Mouse (Mus musculus) macrophage (primary cell): Measurements from ENCODE around the gene Rab22a. TPM values are rescaled to one million over a fixed set of nuclear protein-coding genes. Genes with fewer than 3 reads are reported as not detected.

Experiments used
- H3K27ac ChIP-seq: fragments of 350-480 bp; formaldehyde crosslinking; 2 replicates; pipeline ENCODE4 v1.9.0; 2021
- H3K36me3 ChIP-seq: fragments of 350-480 bp; formaldehyde crosslinking; 2 replicates; pipeline ENCODE4 v1.9.0; 2021; ENCODE audit errors: inconsistent target
- H3K4me3 ChIP-seq: fragments of 350-480 bp; formaldehyde crosslinking; 2 replicates; pipeline ENCODE4 v1.9.0; 2021; ENCODE audit errors: inconsistent target
- H3K79me2 ChIP-seq: fragments of 350-480 bp; formaldehyde crosslinking; 2 replicates; pipeline ENCODE4 v1.9.0; 2021; ENCODE audit errors: inconsistent target
- WGBS: methylation state at CpG from one replicate; pipeline ENCODE4 v1.1.7; 2026; ENCODE audit warnings: inconsistent platforms; ENCODE audit not compliant: missing documents; 5-methylcytosine and 5-hydroxymethylcytosine counted together
- polyA plus RNA-seq: library from polyadenylated mRNA; stranded (reverse); fragments of 250-400 nt; gene quantifications from 3 replicates; pipeline ENCODE4 v1.2.4, GENCODE M21; 2018; ENCODE audit warnings: inconsistent platforms

The Rab22a gene
- polyA plus RNA-seq, 1 experiment from 2014 or later, result 22.0 TPM

DNA sequence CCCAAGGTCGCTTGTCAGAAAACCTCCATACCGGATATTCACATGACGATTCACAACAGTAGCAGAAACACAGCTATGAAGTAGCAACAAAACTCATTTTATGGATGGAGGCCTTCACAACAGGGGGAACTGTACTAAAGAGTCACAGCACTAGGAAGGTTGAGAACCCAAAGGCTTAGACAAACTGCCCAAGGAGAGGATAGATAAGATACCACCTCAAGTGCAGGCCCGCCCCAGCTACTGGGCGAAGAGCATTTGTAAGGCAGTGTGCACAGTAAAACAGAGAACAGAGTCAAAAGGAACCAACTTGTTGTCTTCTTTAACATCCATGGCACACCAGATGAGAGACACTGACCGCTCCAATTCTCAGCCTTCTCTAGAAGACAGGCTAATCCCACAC, 1.8 kb upstream of the Rab22a start:
- Histone ChIP-seq H3K27ac (no peak overlapping the region), H3K36me3 (peaks cover 5% of the 10 kb centered on the region), H3K4me3 (no peak overlapping the region), H3K79me2 (peaks cover 44% of the 10 kb centered on the region)
- WGBS, result 100% methylated on average over 6 of the region's 6 CpGs

GRCm38 (mm10) chr2:173658517-173658916, 1.0 kb upstream of the Rab22a start:
- Histone ChIP-seq H3K27ac (no peak overlapping the region), H3K79me2 (peaks cover 52% of the 10 kb centered on the region), H3K4me3 (peak overlapping the region; percentile 63), H3K36me3 (peaks cover 11% of the 10 kb centered on the region)
- WGBS, result 90% methylated on average over 4 of the region's 4 CpGs

DNA sequence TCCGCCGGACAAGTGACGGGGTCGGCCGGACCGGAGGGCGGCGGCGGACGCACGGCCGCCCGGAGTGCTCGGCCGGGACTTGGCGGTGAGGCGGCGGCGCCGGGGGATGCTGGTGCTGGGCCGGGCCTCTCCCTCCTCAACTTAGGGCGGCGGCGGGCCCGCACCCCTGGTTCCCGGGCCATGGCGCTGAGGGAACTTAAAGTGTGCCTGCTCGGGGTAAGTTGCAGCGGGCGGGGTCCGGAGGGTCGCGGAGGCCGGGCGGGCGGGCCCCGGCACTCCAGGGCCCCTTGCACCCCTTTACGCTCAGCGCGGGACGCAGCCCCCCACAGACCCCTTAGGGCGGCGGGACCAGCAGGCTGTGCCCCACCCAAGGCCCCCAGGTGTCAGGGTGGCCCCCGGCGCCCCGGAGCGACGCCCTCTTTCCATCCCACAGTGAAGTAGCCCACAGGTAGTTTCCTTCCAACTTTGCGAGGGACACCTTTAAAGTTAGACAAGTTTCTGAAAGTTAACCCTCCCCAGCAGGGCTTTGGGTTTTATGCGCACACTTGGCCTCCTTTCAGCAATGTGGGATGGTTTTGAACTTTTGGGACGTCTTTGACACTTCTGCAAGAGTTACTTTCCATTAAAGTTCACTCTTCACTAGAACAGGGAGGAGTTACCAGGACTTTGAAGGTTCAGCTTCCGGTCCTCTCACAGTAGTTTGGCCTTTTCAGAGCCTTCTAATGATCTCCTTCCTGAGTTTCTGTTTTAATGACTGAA, 545 bp downstream of the Rab22a start:
- H3K27ac ChIP-seq, result peak overlapping the region; percentile 41
- peaks cover 26% of the 10 kb centered on the region for H3K36me3 ChIP-seq
- WGBS, result under 1% methylated on average over 51 of the region's 52 CpGs
- H3K4me3 ChIP-seq, result peak overlapping the region; percentile 78
- H3K79me2 ChIP-seq, result peaks cover 68% of the 10 kb centered on the region

DNA sequence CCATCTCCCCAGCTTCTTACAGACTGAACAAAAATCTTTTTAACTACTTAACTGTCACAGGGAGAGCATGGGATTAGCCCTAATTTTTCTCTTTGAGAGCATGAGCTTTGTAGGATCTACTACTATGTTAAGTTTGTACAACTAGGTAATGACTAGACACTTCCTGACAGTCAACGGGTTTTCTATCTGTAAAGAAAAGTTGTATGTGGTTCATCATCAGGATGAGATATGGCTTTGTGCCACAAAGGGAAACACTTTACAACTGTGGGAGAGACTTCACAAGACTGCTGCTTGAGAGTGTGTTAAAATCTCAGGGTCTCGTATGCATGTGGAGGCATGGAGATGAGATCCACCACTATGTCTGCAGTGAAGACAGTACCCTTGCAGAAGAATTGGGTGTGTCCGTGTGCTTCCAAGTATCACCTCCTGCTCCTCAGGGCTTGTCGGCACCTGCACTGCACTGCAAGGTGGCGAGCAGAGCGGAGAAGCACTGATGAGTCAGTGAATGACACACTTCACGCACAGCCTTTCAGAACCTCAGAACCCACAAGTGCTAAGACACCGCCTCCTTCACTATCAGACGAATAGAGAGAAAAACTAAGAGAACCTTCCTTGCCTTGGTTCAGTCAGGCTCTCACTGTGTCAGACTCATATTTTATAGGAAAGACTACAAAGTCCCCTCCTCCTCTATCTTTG, 2.8 kb downstream of the Rab22a start:
- H3K79me2 ChIP-seq, result peaks cover 86% of the 10 kb centered on the region
- H3K36me3 ChIP-seq, result peaks cover 33% of the 10 kb centered on the region
- 94% methylated on average over 9 of the region's 9 CpGs for WGBS
- no peak overlapping the region for H3K27ac ChIP-seq
- H3K4me3 ChIP-seq, result no peak overlapping the region

DNA sequence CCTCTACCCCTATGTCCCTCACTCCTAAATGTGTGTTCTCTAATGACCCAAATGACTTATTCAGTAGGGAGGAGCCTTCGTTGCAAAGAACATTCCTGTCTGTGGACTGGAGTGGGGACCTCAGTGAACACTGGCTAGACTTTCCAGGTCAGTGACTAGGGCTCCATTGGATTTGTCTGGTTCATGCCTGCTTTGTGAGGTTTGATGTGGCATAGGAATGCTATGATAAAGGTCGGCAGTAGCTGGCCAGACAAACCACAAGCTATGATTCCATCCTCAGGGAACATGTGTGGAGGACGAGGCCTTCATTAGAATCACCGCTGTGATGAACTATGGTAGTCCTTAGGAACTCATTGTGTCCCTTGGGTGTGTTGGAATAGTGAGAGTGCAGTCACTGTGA, 5.2 kb downstream of the Rab22a start:
- H3K4me3 ChIP-seq, result no peak overlapping the region
- peaks cover 40% of the 10 kb centered on the region for H3K36me3 ChIP-seq
- 88% methylated on average over 4 of the region's 4 CpGs for WGBS
- no peak overlapping the region for H3K27ac ChIP-seq
- H3K79me2 ChIP-seq, result peaks cover 98% of the 10 kb centered on the region

DNA sequence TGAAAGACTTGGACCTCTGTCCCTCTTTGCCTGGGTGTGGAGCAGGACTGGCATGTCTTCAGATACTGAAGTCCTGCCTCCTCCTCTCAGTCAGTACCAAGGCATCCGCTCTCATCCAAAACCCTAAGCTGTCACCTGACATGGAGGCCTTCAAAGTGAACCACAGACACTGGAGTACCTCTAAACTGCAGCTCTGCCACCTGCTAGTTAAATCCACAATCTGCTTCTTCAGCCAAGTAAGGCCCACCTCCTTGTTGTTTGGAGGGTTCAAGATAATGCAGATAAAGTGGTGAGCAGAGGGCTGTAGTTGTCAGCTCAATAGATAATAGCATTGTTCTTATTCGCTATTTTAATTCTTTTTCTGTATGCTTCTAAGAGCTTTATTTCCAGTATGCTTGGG, 5.7 kb downstream of the Rab22a start:
- Histone ChIP-seq H3K4me3 (no peak overlapping the region), H3K79me2 (peaks cover 100% of the 10 kb centered on the region), H3K36me3 (peaks cover 40% of the 10 kb centered on the region), H3K27ac (no peak overlapping the region)
- 93% methylated on average over 2 of the region's 2 CpGs for WGBS

DNA sequence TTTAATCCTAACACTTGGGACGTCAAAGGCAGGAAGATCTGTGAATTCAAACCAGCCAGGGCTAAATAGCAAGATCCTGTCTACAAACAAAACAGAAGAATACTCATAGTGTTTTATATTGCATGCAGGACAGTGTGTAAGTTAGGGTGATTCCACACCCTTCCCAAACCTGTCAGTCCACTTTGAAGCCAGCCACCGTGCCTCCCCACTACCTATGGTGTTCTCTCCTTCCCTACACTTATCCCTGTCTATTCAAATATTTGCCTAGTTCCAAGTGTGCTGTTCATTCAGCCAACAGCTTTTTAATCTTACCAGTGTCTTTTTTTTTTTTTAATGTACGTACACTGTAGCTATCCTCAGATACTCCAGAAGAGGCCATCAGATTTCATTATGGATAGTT, 7.3 kb downstream of the Rab22a start:
- Histone ChIP-seq H3K27ac (no peak overlapping the region), H3K79me2 (peaks cover 100% of the 10 kb centered on the region), H3K4me3 (no peak overlapping the region), H3K36me3 (peaks cover 40% of the 10 kb centered on the region)
- WGBS, result 97% methylated on average over 3 of the region's 3 CpGs

DNA sequence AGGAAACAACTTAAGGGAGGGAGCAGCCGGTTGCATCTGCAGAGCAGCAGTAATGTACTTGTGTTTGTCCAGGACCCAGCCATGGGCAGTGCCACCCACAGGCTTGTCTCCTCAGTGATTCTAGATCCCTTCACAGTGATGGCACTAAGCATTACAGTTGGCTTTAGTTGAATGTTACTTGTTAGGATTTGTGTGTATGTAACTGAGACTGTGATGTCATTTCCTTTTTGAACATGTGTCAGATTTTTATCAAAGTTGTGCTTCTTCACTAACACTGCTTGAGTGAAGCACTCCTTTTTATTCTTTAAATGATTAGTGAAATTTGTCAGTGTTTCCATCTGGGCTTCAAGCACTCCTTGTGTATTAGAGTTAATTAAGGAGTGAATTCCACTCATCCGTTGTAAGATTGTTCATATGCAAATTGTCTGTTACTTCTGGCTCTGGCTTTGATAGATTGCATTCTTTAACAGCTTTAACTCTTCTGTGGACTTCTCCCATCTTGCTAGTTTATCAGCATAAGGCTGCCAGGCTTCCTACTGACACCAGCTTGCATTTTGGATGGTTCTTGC, 12.9 kb downstream of the Rab22a start:
- Histone ChIP-seq H3K4me3 (no peak overlapping the region), H3K27ac (no peak overlapping the region), H3K36me3 (peaks cover 31% of the 10 kb centered on the region), H3K79me2 (peaks cover 100% of the 10 kb centered on the region)
- WGBS, result 67% methylated on average over 2 of the region's 2 CpGs

- WGBS, result 94% methylated on average over 1 of the region's 1 CpGs
- H3K36me3 ChIP-seq, result peaks cover 28% of the 10 kb centered on the region
- H3K79me2 ChIP-seq, result peaks cover 100% of the 10 kb centered on the region
- H3K4me3 ChIP-seq, result no peak overlapping the region
- no peak overlapping the region for H3K27ac ChIP-seq
Measured at GRCm38 (mm10) chr2:173673469-173673868, 13.9 kb downstream of the Rab22a start.

DNA sequence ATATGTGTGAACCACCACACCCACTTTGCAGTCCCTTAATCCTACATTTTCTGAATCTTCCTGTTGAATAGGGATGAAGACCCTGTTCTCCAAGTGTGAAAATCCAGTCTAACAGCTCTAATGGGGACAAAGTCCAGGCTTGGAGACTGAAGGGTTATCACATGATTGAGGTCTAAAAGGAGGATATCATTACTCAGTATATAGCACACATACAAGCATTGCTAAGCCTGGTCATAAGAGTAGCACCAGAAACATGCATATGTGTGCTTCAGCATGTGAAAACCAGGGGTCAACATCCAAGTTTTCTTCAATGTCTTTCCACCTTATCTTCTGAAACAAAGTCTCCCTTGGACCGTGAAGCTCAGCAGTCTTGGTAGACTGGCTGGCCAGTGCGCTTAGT, 19.0 kb downstream of the Rab22a start:
- Histone ChIP-seq H3K27ac (no peak overlapping the region), H3K36me3 (peaks cover 21% of the 10 kb centered on the region; the same call in 1 of the 2 replicates), H3K4me3 (no peak overlapping the region)

DNA sequence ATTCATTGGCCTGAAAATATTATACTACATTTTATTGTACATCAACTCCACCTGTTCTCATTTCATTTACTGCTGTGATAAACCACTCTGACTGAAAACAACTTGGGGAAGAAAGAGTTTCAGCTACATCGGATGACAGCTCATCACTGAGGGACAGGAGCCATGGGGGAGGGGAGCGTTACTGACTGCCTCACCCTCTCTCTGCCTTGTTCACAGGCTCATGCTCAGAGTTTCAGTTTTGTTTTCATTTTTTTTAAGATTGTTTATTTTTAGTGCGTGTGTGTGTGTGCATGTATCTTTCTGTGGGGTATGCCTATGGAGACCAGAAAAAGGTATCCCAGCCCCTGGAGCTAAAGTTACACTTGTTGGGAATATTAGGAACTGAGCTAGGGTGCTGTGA, 19.7 kb downstream of the Rab22a start:
- Histone ChIP-seq H3K4me3 (no peak overlapping the region), H3K79me2 (peaks cover 98% of the 10 kb centered on the region), H3K27ac (no peak overlapping the region), H3K36me3 (peaks cover 15% of the 10 kb centered on the region; the same call in 1 of the 2 replicates)
- 39% methylated on average over 3 of the region's 3 CpGs for WGBS

More for the DNA sequence above, 19.0 kb downstream of the Rab22a start:
- H3K79me2 ChIP-seq, result peaks cover 98% of the 10 kb centered on the region
- WGBS, result 91% methylated on average over 2 of the region's 2 CpGs

DNA sequence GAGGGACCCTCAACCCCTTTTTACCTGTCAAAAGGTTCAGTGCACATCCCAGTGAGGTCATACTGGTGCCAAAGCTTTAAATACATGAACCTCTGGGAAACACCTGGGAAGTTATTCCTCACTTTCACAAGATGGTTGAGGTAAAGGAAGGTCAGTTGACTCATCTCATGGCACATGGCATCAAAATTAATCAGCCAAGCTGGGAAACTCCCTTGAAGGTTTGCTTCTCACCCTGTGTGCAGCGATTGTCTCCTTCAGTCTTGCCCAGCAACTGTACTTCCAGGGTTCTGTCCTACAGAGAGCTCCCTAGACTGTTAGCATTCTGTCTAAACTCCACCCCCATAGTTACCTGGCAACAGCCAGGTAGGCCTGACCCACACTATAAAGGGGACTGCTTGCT, 20.6 kb downstream of the Rab22a start:
- Histone ChIP-seq H3K27ac (no peak overlapping the region), H3K36me3 (peaks cover 6% of the 10 kb centered on the region; the same call in 1 of the 2 replicates), H3K4me3 (no peak overlapping the region), H3K79me2 (peaks cover 98% of the 10 kb centered on the region)
- WGBS, result 82% methylated on average over 1 of the region's 1 CpGs

DNA sequence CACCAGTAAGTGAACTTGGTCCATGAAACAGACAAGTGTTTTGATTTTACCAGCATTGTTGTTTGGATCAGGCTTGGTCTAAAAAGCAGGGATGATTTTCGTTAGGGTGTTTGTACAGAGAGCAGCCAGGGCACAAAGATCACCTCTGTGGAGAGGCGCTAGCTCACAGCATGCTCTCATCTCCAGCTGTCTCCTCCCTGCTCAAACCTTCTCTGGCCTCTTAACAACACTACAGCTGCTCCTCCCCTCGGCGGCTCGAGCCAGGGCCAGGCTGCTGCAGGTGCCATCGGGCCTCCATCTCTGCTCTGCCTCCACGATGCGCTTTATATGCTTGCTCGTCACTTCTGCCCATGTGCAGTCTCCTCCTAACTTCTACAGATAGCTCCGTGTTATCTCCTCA, 23.2 kb downstream of the Rab22a start:
- peaks cover 89% of the 10 kb centered on the region for H3K79me2 ChIP-seq
- no peak overlapping the region for H3K4me3 ChIP-seq
- WGBS, result 93% methylated on average over 10 of the region's 10 CpGs
- no peak overlapping the region for H3K27ac ChIP-seq
- H3K36me3 ChIP-seq, result peaks cover 6% of the 10 kb centered on the region; the same call in 1 of the 2 replicates

DNA sequence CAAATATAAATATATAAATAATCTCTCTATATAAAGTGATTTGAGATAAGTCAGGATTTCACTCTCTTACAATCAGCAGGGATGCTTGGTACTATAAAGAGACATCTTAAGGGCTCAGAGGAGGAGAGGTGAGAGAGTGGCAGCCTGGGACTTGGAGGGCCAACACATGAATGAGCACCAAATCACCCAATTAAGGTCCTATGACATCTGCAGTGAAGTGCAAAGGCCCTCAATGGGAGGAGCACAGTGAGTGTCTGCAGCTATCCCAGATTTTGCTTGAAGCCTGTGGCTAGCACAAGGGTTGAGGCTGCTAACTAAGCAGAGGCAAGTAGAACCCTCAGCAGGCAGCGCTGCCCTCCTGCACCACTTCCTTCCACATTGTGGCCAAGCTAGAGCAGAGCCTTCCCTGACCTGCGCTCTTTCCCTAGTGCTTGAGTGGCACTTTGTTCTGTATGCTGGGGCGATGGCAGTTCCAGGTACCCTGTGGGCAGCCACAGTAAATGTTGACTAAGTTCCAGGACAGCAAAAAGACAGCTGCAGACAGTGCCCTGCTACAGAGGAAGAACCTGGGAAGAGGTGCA, 26.3 kb downstream of the Rab22a start:
- WGBS, result 3% methylated on average over 3 of the region's 3 CpGs
- H3K4me3 ChIP-seq, result no peak overlapping the region
- peaks cover 33% of the 10 kb centered on the region for H3K36me3 ChIP-seq
- H3K79me2 ChIP-seq, result peaks cover 89% of the 10 kb centered on the region
- H3K27ac ChIP-seq, result peak overlapping the region; percentile 64

- H3K27ac ChIP-seq, result peak overlapping the region; percentile 64; the same call in 1 of the 2 replicates
- peaks cover 41% of the 10 kb centered on the region for H3K36me3 ChIP-seq
- peaks cover 91% of the 10 kb centered on the region for H3K79me2 ChIP-seq
- WGBS, result 93% methylated on average over 5 of the region's 5 CpGs
- H3K4me3 ChIP-seq, result no peak overlapping the region
Measured at GRCm38 (mm10) chr2:173687363-173687762, 27.8 kb downstream of the Rab22a start.
